Mouse (Mus musculus) neural tube, embryonic 14.5 days (tissue): ENCODE data around the gene Prkag3. TPM values are rescaled to one million over a fixed set of nuclear protein-coding genes. Genes with fewer than 3 reads are reported as not detected.

Experiments used
- ATAC-seq: fragments of 200-750 bp; cut with Nextera tagmentation; 2 replicates; pipeline ENCODE4 v1.8.0; 2017; ENCODE audit warnings: low read depth, mild to moderate bottlenecking, moderate TSS enrichment, moderate library complexity
- H3K27ac ChIP-seq: fragments of 300-500 bp; sonication (generic); 2 replicates; pipeline ENCODE4 v1.5.1; 2014; ENCODE audit warnings: low read depth, mild to moderate bottlenecking, control low read depth, low read length, moderate library complexity, mixed read lengths
- H3K27me3 ChIP-seq: fragments of 300-500 bp; sonication (generic); 2 replicates; pipeline ENCODE4 v1.6.1; 2014; ENCODE audit warnings: low read length; ENCODE audit not compliant: control insufficient read depth, insufficient read depth
- H3K36me3 ChIP-seq: fragments of 300-500 bp; sonication (generic); 2 replicates; pipeline ENCODE4 v1.6.1; 2014; ENCODE audit warnings: low read length, mixed read lengths; ENCODE audit not compliant: control insufficient read depth, insufficient read depth
- H3K4me1 ChIP-seq: fragments of 300-500 bp; sonication (generic); 2 replicates; pipeline ENCODE4 v1.6.1; 2014; ENCODE audit warnings: low read length; ENCODE audit not compliant: control insufficient read depth, insufficient read depth
- H3K4me2 ChIP-seq: fragments of 300-500 bp; sonication (generic); 2 replicates; pipeline ENCODE4 v1.6.1; 2014; ENCODE audit warnings: mild to moderate bottlenecking, low read depth, low read length, control low read depth
- H3K4me3 ChIP-seq: fragments of 300-500 bp; sonication (generic); 2 replicates; pipeline ENCODE4 v1.5.1; 2014; ENCODE audit warnings: low read depth, low read length, control low read depth, mixed read lengths
- H3K9ac ChIP-seq: fragments of 300-500 bp; sonication (generic); replicated peaks from 2 replicates; pipeline ENCODE4 v1.6.1; 2014; ENCODE audit warnings: low read depth, mild to moderate bottlenecking, control low read depth, low read length, mixed read lengths
- H3K9me3 ChIP-seq: fragments of 300-500 bp; sonication (generic); 2 replicates; pipeline ENCODE4 v1.6.1; 2016; ENCODE audit warnings: low read length; ENCODE audit not compliant: control insufficient read depth
- WGBS: fragments of 180-500 bp; shearing (Covaris S2); extraction: QIAGEN DNeasy Blood & Tissue Kit; methylation state at CpG from one replicate; pipeline ENCODE4 v1.1.7; 2014; 5-methylcytosine and 5-hydroxymethylcytosine counted together
- polyA plus RNA-seq: library from polyadenylated mRNA; unstranded; fragments of >200 nt; fragmentation: Nextera tagmentation; extraction: Ambion mirVana; gene quantifications from 2 replicates; pipeline ENCODE4 v1.2.1, GENCODE M21; 2014

Gene Prkag3
- polyA plus RNA-seq, 1 experiment from 2014 or later: not detected

DNA sequence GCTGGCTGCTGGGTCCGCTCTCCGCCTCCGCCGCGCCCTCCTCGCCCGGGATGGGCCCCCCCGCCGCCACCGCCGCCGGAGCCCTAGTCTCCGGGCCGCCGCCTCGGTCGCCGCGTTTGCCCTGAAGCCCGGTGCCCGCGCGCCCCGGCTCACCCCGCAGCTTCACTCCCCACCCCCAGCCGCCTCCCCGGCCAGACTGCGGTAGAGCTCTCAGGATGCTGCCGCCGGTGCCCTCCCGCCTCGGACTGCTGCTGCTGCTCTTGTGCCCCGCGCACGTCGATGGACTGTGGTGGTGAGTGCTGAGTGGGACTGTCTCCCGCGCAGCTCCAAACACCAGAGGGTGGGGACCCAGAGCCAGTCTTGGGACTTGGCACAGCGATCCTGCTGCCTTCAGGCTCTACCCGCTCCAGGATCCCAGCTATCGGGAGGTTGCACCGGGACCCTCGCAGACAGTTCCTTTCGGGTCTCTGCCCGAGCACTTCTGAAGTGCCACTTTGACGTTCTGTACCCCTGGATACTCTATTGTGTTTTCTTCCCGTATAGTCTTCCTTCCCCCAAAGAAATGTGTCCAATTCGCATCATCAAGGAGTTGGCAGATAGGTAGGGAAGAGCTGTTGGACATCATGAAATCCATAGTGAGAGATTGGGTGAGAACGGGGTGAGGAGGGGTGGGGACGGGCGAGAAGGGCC lies 23.1 kb upstream of the Prkag3 start:
- 0 out of 2 replicates have a peak, but pooled peaks have one; percentile 32 for ATAC-seq
- H3K9ac ChIP-seq: peak overlapping the region; percentile 50; the same call in 1 of the 2 replicates
- H3K27me3 ChIP-seq: peaks cover 49% of the 10 kb centered on the region
- peaks cover 11% of the 10 kb centered on the region; the same call in 1 of the 2 replicates for H3K4me1 ChIP-seq
- H3K27ac ChIP-seq: no peak overlapping the region
- no peaks in the 10 kb centered on the region for H3K36me3 ChIP-seq
- H3K4me3 ChIP-seq: peak overlapping the region; percentile 36
- peak overlapping the region; percentile 76 for H3K4me2 ChIP-seq
- no peaks in the 10 kb centered on the region for H3K9me3 ChIP-seq
- WGBS: under 1% methylated on average over 32 of the region's 51 CpGs

- ATAC-seq: no peak
- Histone ChIP-seq H3K36me3 (no peaks in the 10 kb centered on the region), H3K27ac (no peak within 1 kb of the TSS), H3K4me1 (peaks cover 11% of the 10 kb centered on the region; the same call in 1 of the 2 replicates), H3K9me3 (no peaks in the 10 kb centered on the region), H3K4me2 (peak within 1 kb of the TSS; percentile 76), H3K9ac (peak within 1 kb of the TSS; percentile 50; the same call in 1 of the 2 replicates), H3K4me3 (peak within 1 kb of the TSS; percentile 36), H3K27me3 (peaks cover 47% of the 10 kb centered on the region)
- WGBS: no CpG with 5 or more reads among the region's 8 CpGs
Measured at GRCm38 (mm10) chr1:74771845-74771930, 22.7 kb upstream of the Prkag3 start, which contains the start of gene Wnt6. Gene Wnt6, plus strand, starts transcription at chr1:74771892.

GRCm38 (mm10) chr1:74771467-74771844 lies 22.4 kb upstream of the Prkag3 start:
- WGBS: 2% methylated on average over 10 of the region's 26 CpGs
- peak overlapping the region; percentile 50; the same call in 1 of the 2 replicates for H3K9ac ChIP-seq
- H3K27me3 ChIP-seq: peaks cover 47% of the 10 kb centered on the region
- H3K4me1 ChIP-seq: peaks cover 11% of the 10 kb centered on the region; the same call in 1 of the 2 replicates
- H3K36me3 ChIP-seq: no peaks in the 10 kb centered on the region
- no peak overlapping the region for H3K27ac ChIP-seq
- ATAC-seq: no peak
- peak overlapping the region; percentile 36 for H3K4me3 ChIP-seq
- peak overlapping the region; percentile 76 for H3K4me2 ChIP-seq
- no peaks in the 10 kb centered on the region for H3K9me3 ChIP-seq

DNA sequence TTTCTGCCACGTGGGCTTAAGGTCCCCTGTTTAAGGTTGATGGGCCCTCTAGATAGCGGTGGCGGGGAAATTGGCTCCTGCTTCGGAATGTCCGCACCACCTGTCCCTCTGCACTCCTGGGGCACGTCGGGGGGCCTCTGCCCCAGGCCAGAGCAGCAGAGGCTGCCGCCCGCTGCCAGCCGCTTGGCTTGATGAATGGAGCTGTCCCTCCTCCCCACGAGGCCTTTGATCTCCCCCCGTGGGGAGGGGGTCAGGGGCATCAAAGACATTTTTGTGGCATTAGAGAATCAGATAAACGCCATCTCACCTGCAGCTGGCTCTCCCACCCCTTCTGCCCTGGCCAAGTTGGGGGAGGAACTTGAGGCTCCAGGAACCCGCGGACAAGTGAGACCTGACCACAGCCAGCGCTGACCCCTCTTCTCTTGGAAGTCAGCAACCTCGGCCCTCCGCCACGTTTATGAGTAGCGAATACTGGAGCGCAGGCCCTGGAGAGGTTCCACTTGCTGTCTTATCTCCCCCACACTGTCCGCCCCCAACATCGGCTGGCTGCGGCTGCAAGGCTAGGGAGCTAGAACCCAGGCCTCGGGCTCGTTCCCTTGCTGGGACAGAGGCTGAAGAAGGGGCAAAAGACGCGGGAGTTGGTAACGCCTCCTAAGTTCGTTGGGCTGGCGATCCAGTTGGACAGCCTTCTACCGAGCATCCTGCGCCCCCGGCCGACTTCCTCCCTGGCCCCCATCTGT lies 21.9 kb upstream of the Prkag3 start:
- Histone ChIP-seq H3K4me2 (peak overlapping the region; percentile 76), H3K9ac (no peak overlapping the region), H3K4me1 (peaks cover 11% of the 10 kb centered on the region; the same call in 1 of the 2 replicates), H3K9me3 (no peaks in the 10 kb centered on the region), H3K4me3 (peak overlapping the region; percentile 36; the same call in 1 of the 2 replicates), H3K27ac (no peak overlapping the region), H3K27me3 (peaks cover 47% of the 10 kb centered on the region), H3K36me3 (no peaks in the 10 kb centered on the region)
- whole genome bisulfite sequencing: under 1% methylated on average over 35 of the region's 35 CpGs
- ATAC-seq: 0 out of 2 replicates have a peak, but pooled peaks have one; percentile 9

- H3K36me3 ChIP-seq: no peaks in the 10 kb centered on the region
- 0% methylated on average over 6 of the region's 6 CpGs for WGBS
Measured at GRCm38 (mm10) chr1:74763081-74763480, 14.1 kb upstream of the Prkag3 start.

DNA sequence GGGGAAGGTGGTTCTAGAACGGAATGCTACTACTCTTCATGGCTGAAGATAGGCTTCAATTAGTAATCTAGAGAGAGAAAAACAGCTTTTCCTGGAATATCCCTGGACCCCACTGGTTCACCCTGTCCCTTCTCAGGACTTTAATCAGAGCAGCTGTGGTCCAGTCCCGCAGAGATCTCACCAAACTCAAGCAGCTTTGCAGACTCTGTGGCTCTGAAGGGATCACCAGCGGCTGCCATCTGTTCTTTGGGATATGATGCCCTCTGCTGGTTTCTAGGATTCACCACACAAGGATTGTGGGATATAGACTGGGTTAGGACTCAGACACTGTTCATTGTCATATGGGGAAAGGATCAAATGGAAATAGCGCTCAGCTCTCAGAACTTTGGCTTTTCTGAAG lies 10.8 kb upstream of the Prkag3 start:
- no peaks in the 10 kb centered on the region for H3K4me1 ChIP-seq
- 29% methylated on average over 4 of the region's 4 CpGs for WGBS
- no peak overlapping the region for H3K4me3 ChIP-seq
- no peak overlapping the region for H3K4me2 ChIP-seq
- H3K27me3 ChIP-seq: no peaks in the 10 kb centered on the region
- no peak overlapping the region for H3K9ac ChIP-seq
- ATAC-seq: no peak
- no peak overlapping the region for H3K27ac ChIP-seq
- H3K9me3 ChIP-seq: no peaks in the 10 kb centered on the region
- no peaks in the 10 kb centered on the region for H3K36me3 ChIP-seq

More at GRCm38 (mm10) chr1:74763081-74763480, 14.1 kb upstream of the Prkag3 start:
- H3K27ac ChIP-seq: no peak overlapping the region
- no peaks in the 10 kb centered on the region for H3K9me3 ChIP-seq
- no peak overlapping the region for H3K9ac ChIP-seq
- no peaks in the 10 kb centered on the region for H3K4me1 ChIP-seq
- no peak for ATAC-seq
- H3K4me2 ChIP-seq: no peak overlapping the region
- no peak overlapping the region for H3K4me3 ChIP-seq
- 0 out of 2 replicates have a peak, but pooled peaks cover 2% of the 10 kb centered on the region for H3K27me3 ChIP-seq

GRCm38 (mm10) chr1:74754175-74754785 lies 5.3 kb upstream of the Prkag3 start:
- no peak for ATAC-seq
- H3K27me3 ChIP-seq: no peaks in the 10 kb centered on the region
- H3K4me3 ChIP-seq: no peak overlapping the region
- 80% methylated on average over 5 of the region's 5 CpGs for WGBS
- H3K36me3 ChIP-seq: no peaks in the 10 kb centered on the region
- H3K9ac ChIP-seq: no peak overlapping the region
- no peak overlapping the region for H3K4me2 ChIP-seq
- no peak overlapping the region for H3K27ac ChIP-seq
- H3K9me3 ChIP-seq: no peaks in the 10 kb centered on the region
- no peaks in the 10 kb centered on the region for H3K4me1 ChIP-seq

- Histone ChIP-seq H3K9me3 (no peaks in the 10 kb centered on the region), H3K4me1 (0 out of 2 replicates have a peak, but pooled peaks cover 3% of the 10 kb centered on the region), H3K27me3 (0 out of 2 replicates have a peak, but pooled peaks cover 3% of the 10 kb centered on the region), H3K9ac (no peak overlapping the region), H3K36me3 (no peaks in the 10 kb centered on the region), H3K4me2 (no peak overlapping the region), H3K4me3 (no peak overlapping the region), H3K27ac (no peak overlapping the region)
- WGBS: 86% methylated on average over 8 of the region's 8 CpGs
- ATAC-seq: no peak
Measured at GRCm38 (mm10) chr1:74753266-74753974, 4.4 kb upstream of the Prkag3 start.
